In genomic region chr4:142880323-142880759, GRCm38 (mm10) we compare ENCODE assay signal across 9 mouse cellular contexts.
DNase-seq lines count a peak whose midpoint lies in the region; ATAC-seq and TF ChIP-seq lines count a peak whose summit lies in the region.
"Had no signal": no experiment of that assay in that cellular context is flagged by ENCODE, and none has a peak within 500 bp of the region (broad histone marks: within the 10 kb centered on the region; RNA-seq: fewer than 3 reads in every experiment).

No protein-coding gene starts in this region.

- 13% methylated on average over 2 of the region's 2 CpGs for WGBS in forebrain, embryonic 12.5 days
- 11% methylated on average over 2 of the region's 2 CpGs for WGBS in liver, embryonic 14.5 days (ENCODE audit: insufficient replicate concordance)
- WGBS in olfactory bulb, adult 2 months = 43% methylated on average over 2 of the region's 2 CpGs

- H3K36me3 ChIP-seq in forebrain, embryonic 12.5 days (replicated peaks) = no peaks in the 10 kb centered on the region
- no peaks in the 10 kb centered on the region for H3K36me3 ChIP-seq in liver, embryonic 14.5 days (replicated peaks; ENCODE audit: control insufficient read depth, insufficient read depth, low read depth)

- peak; percentile 77 for ATAC-seq in forebrain, embryonic 12.5 days (ENCODE audit: low FRiP score)
- ATAC-seq in liver, embryonic 14.5 days (ENCODE audit: insufficient read depth) = no peak
- ATAC-seq in inflammation-experienced regulatory T-cells, adult 6 months = no peak

- H3K4me2 ChIP-seq in forebrain, embryonic 12.5 days = no peak overlapping the region
- no peak overlapping the region for H3K4me2 ChIP-seq in liver, embryonic 14.5 days (ENCODE audit: low read depth)

- TF ChIP-seq EP300 in liver, embryonic 14.5 days (IDR thresholded peaks at IDR 0.05; ENCODE audit: low read depth) = no peak

- no peak for TF ChIP-seq POLR2A in brain, embryonic 14.5 days (IDR thresholded peaks at IDR 0.05; ENCODE audit: borderline replicate concordance, extremely low read depth, insufficient read depth, insufficient read length, poor library complexity, severe bottlenecking)
- no peak for TF ChIP-seq POLR2A in olfactory bulb, adult 2 months (IDR thresholded peaks at IDR 0.05; ENCODE audit: insufficient read depth, low read depth, low read length)

- no peak overlapping the region for H3K9ac ChIP-seq in forebrain, embryonic 12.5 days
- H3K9ac ChIP-seq in liver, embryonic 14.5 days (replicated peaks) = no peak overlapping the region

- peaks cover 5% of the 10 kb centered on the region for H3K4me1 ChIP-seq in forebrain, embryonic 12.5 days
- no peaks in the 10 kb centered on the region for H3K4me1 ChIP-seq in liver, embryonic 14.5 days (replicated peaks; ENCODE audit: control insufficient read depth in 2 of 2, insufficient read depth in 2 of 2, low read length in 1 of 2)
- H3K4me1 ChIP-seq in olfactory bulb, adult 2 months (ENCODE audit: control insufficient read depth, insufficient read depth, low read length) = peaks cover 5% of the 10 kb centered on the region; the same call in 1 of the 2 replicates

- no peak overlapping the region for H3K4me3 ChIP-seq in forebrain, embryonic 12.5 days (replicated peaks)
- H3K4me3 ChIP-seq in liver, embryonic 14.5 days (ENCODE audit: insufficient read depth in 1 of 2, low read depth in 2 of 2, low read length in 2 of 2) = no peak overlapping the region
- no peak overlapping the region for H3K4me3 ChIP-seq in olfactory bulb, adult 2 months (ENCODE audit: insufficient read depth, low read depth, low read length)

- no peak overlapping the region for H3K27ac ChIP-seq in forebrain, embryonic 12.5 days
- H3K27ac ChIP-seq in liver, embryonic 14.5 days = no peak overlapping the region
- no peak overlapping the region for H3K27ac ChIP-seq in olfactory bulb, adult 2 months (ENCODE audit: insufficient read depth, low read depth, low read length)

- no peaks in the 10 kb centered on the region for H3K9me3 ChIP-seq in forebrain, embryonic 12.5 days
- no peaks in the 10 kb centered on the region for H3K9me3 ChIP-seq in liver, embryonic 14.5 days (ENCODE audit: control insufficient read depth, low read length)

- intact Hi-C loops in heart, postnatal 36 days (cut with DNase I) = loop anchor here (2.0 kb wide), 2 partner anchors 632 to 728 kb away; no protein-coding TSS in a partner anchor

- peak; percentile 83 for TF ChIP-seq CTCF in brain, embryonic 14.5 days (IDR thresholded peaks at IDR 0.05; ENCODE audit: borderline replicate concordance, extremely low read depth, insufficient read depth, insufficient read length)
- TF ChIP-seq CTCF in liver, embryonic 14.5 days (IDR thresholded peaks at IDR 0.05; ENCODE audit: low read depth) = peak; percentile 62
- TF ChIP-seq CTCF in olfactory bulb, adult 2 months (IDR thresholded peaks at IDR 0.05; ENCODE audit: insufficient read depth, low read depth, low read length) = peak; percentile 29; the same call in 1 of the 2 replicates

- DNase-seq in A20 (ENCODE audit: low read depth, low spot score) = peak; percentile 54
- DNase-seq in brain, embryonic 14.5 days (ENCODE audit: low read depth) = peak; percentile 89
- DNase-seq in heart, postnatal 36 days = peak; percentile 70 to 71
- peak; percentile 78 to 80 for DNase-seq in kidney, postnatal 4 days
- no peak for DNase-seq in liver, embryonic 14.5 days (ENCODE audit: low read depth in 3 of 3, low spot score in 3 of 3)

- no peaks in the 10 kb centered on the region for H3K27me3 ChIP-seq in forebrain, embryonic 12.5 days
- H3K27me3 ChIP-seq in liver, embryonic 14.5 days (ENCODE audit: control insufficient read depth, insufficient read depth, low read length) = no peaks in the 10 kb centered on the region
- H3K27me3 ChIP-seq: CH12.LX had no signal

Comparison
In these comparisons a context has a peak if more than half of its experiments do, and no peak if none do; other contexts are left out.
1. DNase-seq: peak in A20 (single experiment), brain, embryonic 14.5 days (single experiment), heart, postnatal 36 days (2 of 2) and kidney, postnatal 4 days (2 of 2); none in liver, embryonic 14.5 days (0 of 3).
2. CTCF ChIP-seq: peak in every context shown above with its lines; median percentile 83 in brain, embryonic 14.5 days; 62 in liver, embryonic 14.5 days; 29 in olfactory bulb, adult 2 months.